Mouse (Mus musculus): ENCODE results near the gene Ackr3.
A peak's percentile ranks its signal among the peaks of the same experiment; 100 is the strongest.

Ackr3 gene

DNA sequence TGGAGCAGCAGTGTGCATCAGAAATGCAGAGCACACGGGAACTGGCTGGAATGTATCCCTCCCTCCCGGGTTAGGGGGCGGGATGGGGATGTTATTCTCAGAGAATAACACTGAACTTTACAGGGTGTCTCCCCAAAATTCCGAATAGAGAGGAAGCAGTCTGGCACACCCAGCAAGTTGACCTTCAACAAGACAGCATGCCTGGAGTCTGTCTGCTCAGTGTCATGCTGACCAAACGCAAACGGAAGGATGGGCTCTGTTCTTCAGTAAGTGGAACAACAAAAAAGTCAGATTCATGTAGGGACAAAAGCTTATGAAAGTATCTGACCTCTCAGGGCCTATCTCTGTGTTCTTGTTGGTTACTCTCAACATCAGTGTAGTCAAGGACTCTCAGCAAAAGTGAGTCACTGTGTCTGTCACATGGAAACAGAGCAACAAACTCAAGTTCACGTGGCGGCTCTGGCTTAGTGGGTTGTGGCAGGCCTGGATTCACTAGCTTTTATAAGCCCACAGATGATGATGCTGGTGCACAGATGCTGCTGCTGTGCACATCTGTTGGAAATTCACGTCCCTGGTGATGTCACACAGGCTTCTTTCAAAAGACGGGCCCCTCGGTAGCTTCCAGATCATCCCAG is 54.6 kb downstream of the Ackr3 start:
- DNase-seq (ENCODE audit: low spot score) = no peak

DNA sequence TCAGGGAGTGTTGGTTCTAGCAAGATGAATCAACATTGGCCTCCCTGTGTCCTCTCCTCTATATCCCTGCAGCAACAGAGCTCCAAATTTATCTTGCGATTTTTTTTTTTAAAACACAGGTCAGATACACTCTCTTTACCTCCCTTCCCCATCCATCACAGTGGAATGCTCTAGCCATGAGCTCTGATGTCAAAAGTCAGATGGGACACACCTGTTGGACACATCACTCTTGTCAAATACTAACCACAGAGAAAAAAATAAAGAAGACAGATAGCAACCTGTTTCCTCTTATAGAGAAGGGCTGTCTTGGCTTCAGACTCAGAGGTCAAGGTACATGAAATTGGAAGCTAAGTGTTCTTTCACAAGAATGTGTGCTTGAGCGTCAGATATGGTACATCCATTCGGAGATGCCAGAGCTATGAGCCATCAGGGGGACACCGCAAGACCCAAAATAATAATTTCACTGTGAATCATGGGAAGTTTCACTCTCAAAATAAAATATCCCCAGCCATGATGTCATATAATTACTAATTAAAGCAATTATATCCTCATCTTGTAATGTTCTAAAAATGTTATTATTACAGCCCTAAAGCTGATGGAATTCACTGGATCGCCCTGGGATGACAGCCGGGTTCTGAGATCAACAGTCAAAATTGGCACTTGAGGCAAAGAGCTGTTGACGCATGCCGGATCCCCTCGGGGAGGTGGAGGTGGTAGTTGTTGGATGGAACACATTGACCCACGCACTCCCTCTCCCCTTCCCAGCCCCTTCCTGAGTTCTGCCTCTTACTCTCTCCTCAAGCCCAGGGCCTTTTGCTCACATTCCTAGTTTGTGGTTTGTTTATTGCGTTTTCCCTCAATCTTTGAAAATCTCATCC is 57.2 kb downstream of the Ackr3 start:
- DNase-seq (ENCODE audit: low spot score) = no peak

- peak; percentile 48 for DNase-seq (ENCODE audit: low spot score)
These were observed 58.6 kb downstream of the Ackr3 start for GRCm38 (mm10) chr1:90262380-90262779.
